Mouse (Mus musculus) bone marrow, adult 2 months (tissue): ENCODE measurements around the gene Zfp560.

ENCODE experiments used
- CTCF ChIP-seq: fragments of 200-500 bp; IDR thresholded peaks from 2 replicates; pipeline ENCODE4 v1.5.1; 2011; ENCODE audit warnings: low read length, control low read depth; ENCODE audit not compliant: control insufficient read depth, insufficient read depth
- POLR2A ChIP-seq: fragments of 200-500 bp; IDR thresholded peaks from 2 replicates; pipeline ENCODE4 v1.6.1; 2011; ENCODE audit warnings: low read depth, mild to moderate bottlenecking, control low read depth, low read length, borderline replicate concordance; ENCODE audit not compliant: control insufficient read depth

DNA sequence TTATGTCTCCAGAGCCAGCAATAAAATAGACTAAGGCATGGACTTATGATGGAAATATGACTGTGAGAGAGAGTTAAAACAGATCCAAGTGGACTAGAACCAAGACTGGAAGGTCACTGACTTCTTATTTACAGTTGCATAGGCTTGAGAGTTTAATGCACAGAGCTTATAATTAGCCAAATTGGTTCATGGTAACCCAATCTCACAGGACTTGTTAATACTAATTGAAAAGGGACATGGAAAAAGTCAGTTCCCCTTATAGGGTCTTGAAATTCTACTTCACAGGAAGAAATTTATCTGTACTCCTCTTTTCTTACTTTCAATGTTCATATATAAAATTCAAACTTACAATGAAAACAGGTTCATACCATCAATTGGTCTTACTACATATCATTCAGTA is 49.0 kb downstream of the Zfp560 start, which contains the start of gene Olfr18:
- no peak for TF ChIP-seq CTCF
- no peak for TF ChIP-seq POLR2A
